Mouse (Mus musculus) heart, postnatal 0 days (tissue): ENCODE results near the gene Csf1. TPM values are rescaled to one million over a fixed set of nuclear protein-coding genes. Genes with fewer than 3 reads are reported as not detected.
A peak's percentile ranks its signal among the peaks of the same experiment; 100 is the strongest.

Experiments
- ATAC-seq: fragments of 200-750 bp; cut with Nextera tagmentation; 2 replicates; pipeline ENCODE4 v1.8.0; 2017; ENCODE audit warnings: low read depth, moderate number of reproducible peaks, moderate library complexity; ENCODE audit not compliant: insufficient read depth
- DNase-seq: peaks from one replicate; pipeline ENCODE4 v3.0.0-alpha.2; 2016; ENCODE audit warnings: low spot score
- H3K27ac ChIP-seq: fragments of 300-500 bp; sonication (generic); 2 replicates; pipeline ENCODE4 v1.5.1; 2014; ENCODE audit warnings: low read depth, mild to moderate bottlenecking
- H3K27me3 ChIP-seq: fragments of 300-500 bp; sonication (generic); 2 replicates; pipeline ENCODE4 v1.6.1; 2014; ENCODE audit warnings: low read length, mixed read lengths; ENCODE audit not compliant: control insufficient read depth, insufficient read depth
- H3K36me3 ChIP-seq: fragments of 300-500 bp; sonication (generic); replicated peaks from 2 replicates; pipeline ENCODE4 v1.6.1; 2014; ENCODE audit warnings: low read length, mixed read lengths; ENCODE audit not compliant: control insufficient read depth, insufficient read depth
- H3K4me1 ChIP-seq: fragments of 300-500 bp; sonication (generic); 2 replicates; pipeline ENCODE4 v1.6.1; 2014; ENCODE audit warnings: antibody characterized with exemption; ENCODE audit not compliant: control insufficient read depth, insufficient read depth
- H3K4me2 ChIP-seq: fragments of 300-500 bp; sonication (generic); 2 replicates; pipeline ENCODE4 v1.6.1; 2014; ENCODE audit warnings: low read depth, mild to moderate bottlenecking, low read length, moderate library complexity
- H3K4me3 ChIP-seq: fragments of 300-500 bp; sonication (generic); 2 replicates; pipeline ENCODE4 v1.5.1; 2014; ENCODE audit warnings: low read depth, low read length
- H3K9ac ChIP-seq: fragments of 300-500 bp; sonication (generic); replicated peaks from 2 replicates; pipeline ENCODE4 v1.6.1; 2014; ENCODE audit warnings: low read depth, low read length, mixed read lengths
- H3K9me3 ChIP-seq: fragments of 300-500 bp; sonication (generic); replicated peaks from 2 replicates; pipeline ENCODE4 v1.6.1; 2016; ENCODE audit warnings: low read length; ENCODE audit not compliant: control insufficient read depth
- CTCF ChIP-seq: IDR thresholded peaks from 2 replicates; pipeline ENCODE4 v1.5.1; 2016; ENCODE audit warnings: antibody characterized with exemption, control low read depth, low read depth
- EP300 ChIP-seq: IDR thresholded peaks from 2 replicates; pipeline ENCODE4 v1.6.1; 2016; ENCODE audit warnings: antibody characterized with exemption, low read depth
- whole genome bisulfite sequencing: fragments of 180-500 bp; shearing (Covaris S2); extraction: QIAGEN DNeasy Blood & Tissue Kit; methylation state at CpG from one replicate; pipeline ENCODE4 v1.1.7; 2014; 5-methylcytosine and 5-hydroxymethylcytosine counted together
- polyA plus RNA-seq: library from polyadenylated mRNA; unstranded; fragments of >200 nt; fragmentation: Nextera tagmentation; extraction: Ambion mirVana; gene quantifications from 2 replicates; pipeline ENCODE4 v1.2.1, GENCODE M21; 2015
- total RNA-seq: library from RNA; depleted of rRNA; stranded (reverse); fragments of >200 nt; gene quantifications from 2 replicates; pipeline ENCODE4 v1.2.3, GENCODE M21; 2014; ENCODE audit warnings: low replicate concordance

The Csf1 gene
- total and polyA plus RNA-seq, 2 experiments from 2014 or later: 7.7 to 23.6 TPM

DNA sequence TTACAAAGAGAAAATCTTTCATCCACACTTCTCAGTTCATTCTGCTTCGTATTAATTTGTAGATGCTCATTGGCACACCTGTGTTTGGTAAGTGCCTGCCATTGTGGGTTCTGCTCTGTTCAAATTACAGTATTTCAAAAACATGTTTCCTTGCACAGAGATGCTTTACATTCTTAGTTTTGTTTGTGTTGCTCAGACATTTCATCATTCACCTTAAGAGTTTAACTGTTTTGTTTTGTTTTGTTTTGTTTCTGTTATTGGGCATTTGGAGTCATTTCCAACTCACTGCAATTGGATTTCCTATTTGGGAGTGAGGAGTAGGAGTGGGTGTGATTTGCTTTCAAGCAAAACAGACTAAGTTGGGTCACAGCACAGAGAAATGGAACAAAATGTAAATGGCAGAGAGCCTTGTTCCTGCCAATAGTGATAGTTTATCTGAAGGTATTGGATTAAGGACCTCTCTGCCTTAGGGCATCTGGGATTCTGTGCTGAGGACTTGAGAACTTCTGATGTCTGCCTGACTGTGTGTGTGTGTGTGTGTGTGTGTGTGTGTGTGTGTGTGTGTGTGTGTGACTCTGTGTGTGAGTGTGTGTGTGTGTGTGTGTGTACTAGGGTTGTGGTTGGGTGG lies 58.4 kb downstream of the Csf1 start:
- Histone ChIP-seq H3K4me2 (no peak overlapping the region), H3K27ac (no peak overlapping the region), H3K9ac (no peak overlapping the region), H3K9me3 (no peaks in the 10 kb centered on the region), H3K27me3 (no peaks in the 10 kb centered on the region), H3K4me3 (no peak overlapping the region), H3K36me3 (no peaks in the 10 kb centered on the region), H3K4me1 (peaks cover 32% of the 10 kb centered on the region)
- no peak for DNase-seq
- ATAC-seq: no peak
- TF ChIP-seq EP300: no peak
- no peak for TF ChIP-seq CTCF
- 86% methylated on average over 1 of the region's 1 CpGs for WGBS

DNA sequence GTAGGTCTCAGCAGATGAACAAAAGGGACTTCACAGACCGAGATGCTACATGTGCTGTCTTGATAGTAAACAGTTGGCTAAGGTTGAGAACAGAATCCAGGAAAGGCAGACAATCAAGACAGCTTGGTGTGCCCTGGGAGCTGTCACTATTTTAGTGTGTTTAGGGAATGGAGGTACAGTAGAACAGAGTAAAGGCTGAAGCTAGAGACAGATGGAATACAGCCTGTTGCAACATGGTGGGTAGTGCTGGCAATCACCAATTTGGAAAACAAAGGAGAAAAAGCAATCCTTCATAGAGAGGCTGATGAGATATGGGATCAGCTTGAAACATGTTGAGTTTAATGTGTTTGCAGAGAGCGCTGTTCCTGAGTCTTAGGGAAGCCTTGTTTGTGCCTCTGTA lies 59.6 kb downstream of the Csf1 start:
- H3K36me3 ChIP-seq: no peaks in the 10 kb centered on the region
- no peak overlapping the region for H3K9ac ChIP-seq
- ATAC-seq (no peak), DNase-seq (no peak)
- no peak overlapping the region for H3K27ac ChIP-seq
- H3K4me2 ChIP-seq: no peak overlapping the region
- no peaks in the 10 kb centered on the region for H3K9me3 ChIP-seq
- H3K4me3 ChIP-seq: no peak overlapping the region
- WGBS: 86% methylated on average over 2 of the region's 2 CpGs
- H3K4me1 ChIP-seq: peaks cover 28% of the 10 kb centered on the region
- H3K27me3 ChIP-seq: no peaks in the 10 kb centered on the region
- TF ChIP-seq EP300 (no peak), CTCF (no peak)

DNA sequence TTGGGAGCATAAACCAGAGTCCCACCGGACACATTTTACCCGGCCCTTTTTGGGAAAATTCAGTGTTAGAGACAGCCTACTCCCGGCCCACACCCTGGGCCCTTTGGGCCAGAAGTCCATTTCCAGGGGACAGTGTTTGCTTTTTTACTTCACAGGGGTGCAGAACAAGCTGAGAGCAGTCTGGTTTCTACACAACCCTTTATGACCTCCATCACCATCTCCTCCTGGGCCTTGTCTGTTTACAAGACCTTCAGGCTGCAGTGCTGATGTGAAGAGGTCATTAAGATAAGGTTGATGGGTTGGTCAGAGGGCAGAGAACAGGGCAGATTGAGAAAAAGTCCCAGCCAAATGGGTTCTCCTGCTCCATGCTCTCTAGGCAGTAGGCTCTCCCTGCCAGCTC lies 63.4 kb downstream of the Csf1 start:
- Histone ChIP-seq H3K9me3 (no peaks in the 10 kb centered on the region), H3K4me1 (peaks cover 34% of the 10 kb centered on the region), H3K9ac (no peak overlapping the region), H3K27me3 (no peaks in the 10 kb centered on the region), H3K4me3 (no peak overlapping the region), H3K27ac (no peak overlapping the region), H3K4me2 (no peak overlapping the region), H3K36me3 (no peaks in the 10 kb centered on the region)
- WGBS: 39% methylated on average over 3 of the region's 3 CpGs
- ATAC-seq (peak; percentile 0; the same call in 1 of the 2 replicates), DNase-seq (no peak)
- TF ChIP-seq CTCF (no peak), EP300 (no peak)

DNA sequence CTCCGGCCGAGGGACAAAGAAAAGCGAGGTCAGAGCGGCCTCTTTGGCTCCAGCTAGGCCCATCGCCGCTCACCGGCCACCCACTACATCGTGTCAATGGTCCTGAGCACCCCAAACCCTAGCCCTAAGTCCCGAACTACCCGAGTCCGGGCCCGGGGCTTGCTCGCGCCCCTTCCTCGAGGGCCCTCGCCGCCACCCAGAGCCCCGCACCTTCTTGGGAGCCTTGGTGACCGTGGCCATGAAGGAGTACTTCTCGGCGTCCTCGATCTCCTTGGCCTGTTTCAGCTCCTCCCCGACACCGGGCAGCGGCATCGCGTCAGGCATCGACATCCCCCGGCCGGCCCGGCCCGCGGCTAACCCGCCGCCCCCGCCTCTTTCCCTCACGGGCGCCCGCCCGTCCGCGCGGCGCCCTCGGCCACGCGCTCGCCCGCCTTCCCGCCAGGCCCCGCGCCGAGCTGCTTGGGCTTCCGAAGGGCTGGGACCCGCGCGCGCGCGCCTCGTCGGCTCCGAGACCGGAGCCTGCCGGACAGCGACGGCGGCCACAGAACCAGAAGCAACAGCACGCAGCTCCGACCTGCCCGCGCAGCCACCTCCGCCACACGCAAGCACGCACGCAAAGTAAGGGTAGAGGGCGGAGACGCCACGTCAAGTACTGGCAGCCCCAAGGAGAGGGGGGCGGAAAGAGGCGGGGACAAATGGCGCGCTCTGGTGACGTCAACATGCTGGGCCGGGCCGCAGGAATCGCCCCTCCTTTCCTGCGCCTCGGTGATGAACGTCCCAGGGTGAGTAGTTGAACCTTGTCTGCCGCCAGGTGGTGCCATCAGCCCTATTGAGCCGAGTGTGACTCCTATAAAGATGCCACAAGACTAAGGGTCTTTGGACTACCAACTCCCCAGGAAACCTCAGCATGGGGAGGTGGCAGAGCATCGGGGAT lies 64.1 kb downstream of the Csf1 start, which contains the start of gene Ahcyl1:
Gene Ahcyl1 (minus strand): TSS at position 613 of the 934 bp plus-strand sequence.
- Histone ChIP-seq H3K27me3 (no peaks in the 10 kb centered on the region), H3K9me3 (no peaks in the 10 kb centered on the region), H3K4me2 (peak within 1 kb of the TSS; percentile 85), H3K9ac (peak within 1 kb of the TSS; percentile 93), H3K27ac (peak within 1 kb of the TSS; percentile 95), H3K4me1 (peaks cover 41% of the 10 kb centered on the region), H3K4me3 (peak within 1 kb of the TSS; percentile 78), H3K36me3 (no peaks in the 10 kb centered on the region)
- under 1% methylated on average over 67 of the region's 93 CpGs for WGBS
- TF ChIP-seq EP300 (no peak), CTCF (peak; percentile 98)
- DNase-seq (peak; percentile 99), ATAC-seq (peak; percentile 97)

DNA sequence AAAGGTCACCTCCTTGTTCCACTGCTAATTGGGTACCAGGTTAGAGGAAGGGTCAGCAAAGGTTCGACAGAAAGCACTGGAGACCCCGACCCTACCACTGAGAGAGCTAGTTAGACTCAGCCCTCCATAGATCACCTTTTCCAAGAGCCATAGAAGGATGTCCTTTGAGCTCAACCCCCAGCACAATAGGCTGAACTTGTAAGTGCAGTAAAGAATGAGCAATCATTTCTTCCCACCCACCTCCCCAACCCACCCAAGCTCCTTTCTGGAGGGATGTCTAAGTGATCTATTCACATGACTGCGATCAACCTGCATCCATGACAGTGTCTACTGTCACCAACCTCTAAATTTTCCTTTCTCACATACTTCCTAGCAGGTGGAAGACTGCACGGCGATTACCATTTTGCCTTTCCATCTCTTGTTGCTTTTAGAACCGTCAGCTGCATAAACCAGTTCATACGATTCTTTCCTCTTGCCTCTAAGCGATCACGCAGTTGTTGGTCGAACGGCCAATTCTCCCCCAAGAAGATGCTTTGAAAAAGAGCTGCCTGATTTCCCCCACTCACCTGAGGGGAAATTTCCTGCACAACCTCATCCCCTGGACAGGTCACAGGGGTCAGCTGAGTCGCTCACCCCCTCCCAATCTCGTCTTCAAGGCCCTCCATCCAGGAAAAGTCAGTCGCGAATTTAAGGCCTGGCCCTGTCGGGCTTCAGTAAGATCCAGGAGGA lies 64.9 kb downstream of the Csf1 start:
- WGBS: 5% methylated on average over 16 of the region's 16 CpGs
- TF ChIP-seq CTCF: no peak
- no peak for TF ChIP-seq EP300
- no peak for DNase-seq
- Histone ChIP-seq H3K4me3 (peak overlapping the region; percentile 78), H3K36me3 (no peaks in the 10 kb centered on the region), H3K9ac (peak overlapping the region; percentile 93), H3K27ac (peak overlapping the region; percentile 95), H3K4me2 (peak overlapping the region; percentile 85), H3K9me3 (no peaks in the 10 kb centered on the region), H3K4me1 (peaks cover 49% of the 10 kb centered on the region), H3K27me3 (no peaks in the 10 kb centered on the region)
- ATAC-seq: no peak
